13 mouse cellular contexts compared by ENCODE assay signal in genomic region chr3:136444598-136444997, GRCm38 (mm10).
"Had no signal": no experiment of that assay in that cellular context is flagged by ENCODE, and none has a peak within 500 bp of the region (broad histone marks: within the 10 kb centered on the region; RNA-seq: fewer than 3 reads in every experiment).

No protein-coding gene starts in this region.

- H3K4me2 ChIP-seq: liver, embryonic 12.5 days; lung, embryonic 14.5 days; midbrain, embryonic 11.5 days had no signal

- H3K4me3 ChIP-seq: liver, embryonic 12.5 days had no signal

- H3K36me3 ChIP-seq: liver, embryonic 12.5 days had no signal

- H3K27ac ChIP-seq: liver, embryonic 12.5 days; stomach, postnatal 0 days had no signal

- H3K9ac ChIP-seq: liver, embryonic 12.5 days; lung, embryonic 14.5 days had no signal

- H3K27me3 ChIP-seq: liver, embryonic 12.5 days had no signal

- H3K4me1 ChIP-seq: liver, embryonic 12.5 days had no signal

- H3K9me3 ChIP-seq: liver, embryonic 12.5 days had no signal

- DNase-seq: kidney, adult 8-10 months; kidney, postnatal 25 days; layer of hippocampus, adult 9-11 months; layer of hippocampus, postnatal 36 days; lung, embryonic 14.5 days; lung, postnatal 10 days; lung, postnatal 4 days; right cerebral cortex, postnatal 25 days; thymus, postnatal 4 days had no signal

- ATAC-seq: liver, embryonic 12.5 days; midbrain, embryonic 16.5 days had no signal
